Mouse (Mus musculus): Measurements from ENCODE around the gene Hrc. TPM values are rescaled to one million over a fixed set of nuclear protein-coding genes. Genes with fewer than 3 reads are reported as not detected.

Gene Hrc
- polyA plus RNA-seq, 1 experiment = 6.9 TPM

- Histone ChIP-seq H3K27ac (ENCODE audit: insufficient read depth, low read length) (no peak overlapping the region), H3K4me1 (ENCODE audit: control insufficient read depth, insufficient read depth, low read length) (peaks cover 9% of the 10 kb centered on the region), H3K4me3 (ENCODE audit: low read depth, low read length) (no peak overlapping the region), H3K36me3 (ENCODE audit: control insufficient read depth, insufficient read depth, low read length, poor library complexity, severe bottlenecking) (no peaks in the 10 kb centered on the region), H3K9ac (ENCODE audit: low read depth, poor library complexity, severe bottlenecking) (no peak overlapping the region), H3K27me3 (ENCODE audit: control insufficient read depth, insufficient read depth, low read length, poor library complexity, severe bottlenecking) (no peaks in the 10 kb centered on the region), H3K9me3 (replicated peaks; ENCODE audit: control insufficient read depth, insufficient read depth, low read length, poor library complexity, severe bottlenecking) (no peaks in the 10 kb centered on the region)
- TF ChIP-seq EP300 (IDR thresholded peaks at IDR 0.05; ENCODE audit: insufficient read depth, low read depth, low read length) (no peak), POLR2A (IDR thresholded peaks at IDR 0.05; ENCODE audit: insufficient read depth, low read length) (no peak), CTCF (IDR thresholded peaks at IDR 0.05; ENCODE audit: low read depth, low read length) (no peak)
Observed at GRCm38 (mm10) chr7:45336319-45336718, 1.2 kb downstream of the Hrc start.

- Histone ChIP-seq H3K4me1 (ENCODE audit: control insufficient read depth, insufficient read depth, low read length) (peaks cover 9% of the 10 kb centered on the region), H3K9me3 (replicated peaks; ENCODE audit: control insufficient read depth, insufficient read depth, low read length, poor library complexity, severe bottlenecking) (no peaks in the 10 kb centered on the region), H3K27me3 (ENCODE audit: control insufficient read depth, insufficient read depth, low read length, poor library complexity, severe bottlenecking) (no peaks in the 10 kb centered on the region), H3K4me3 (ENCODE audit: low read depth, low read length) (no peak overlapping the region), H3K9ac (ENCODE audit: low read depth, poor library complexity, severe bottlenecking) (no peak overlapping the region), H3K27ac (ENCODE audit: insufficient read depth, low read length) (no peak overlapping the region), H3K36me3 (ENCODE audit: control insufficient read depth, insufficient read depth, low read length, poor library complexity, severe bottlenecking) (no peaks in the 10 kb centered on the region)
- no peak for TF ChIP-seq CTCF (IDR thresholded peaks at IDR 0.05; ENCODE audit: low read depth, low read length)
- TF ChIP-seq POLR2A (IDR thresholded peaks at IDR 0.05; ENCODE audit: insufficient read depth, low read length) = no peak
- TF ChIP-seq EP300 (IDR thresholded peaks at IDR 0.05; ENCODE audit: insufficient read depth, low read depth, low read length) = no peak
Observed at GRCm38 (mm10) chr7:45337469-45337868, 2.4 kb downstream of the Hrc start.

- Histone ChIP-seq H3K27ac (ENCODE audit: insufficient read depth, low read length) (no peak overlapping the region), H3K9ac (ENCODE audit: low read depth, poor library complexity, severe bottlenecking) (peak overlapping the region; percentile 21), H3K9me3 (replicated peaks; ENCODE audit: control insufficient read depth, insufficient read depth, low read length, poor library complexity, severe bottlenecking) (no peaks in the 10 kb centered on the region), H3K4me1 (ENCODE audit: control insufficient read depth, insufficient read depth, low read length) (peaks cover 9% of the 10 kb centered on the region), H3K36me3 (ENCODE audit: control insufficient read depth, insufficient read depth, low read length, poor library complexity, severe bottlenecking) (no peaks in the 10 kb centered on the region), H3K27me3 (ENCODE audit: control insufficient read depth, insufficient read depth, low read length, poor library complexity, severe bottlenecking) (no peaks in the 10 kb centered on the region), H3K4me3 (ENCODE audit: low read depth, low read length) (peak overlapping the region; percentile 59)
- TF ChIP-seq EP300 (IDR thresholded peaks at IDR 0.05; ENCODE audit: insufficient read depth, low read depth, low read length) = no peak
- no peak for TF ChIP-seq POLR2A (IDR thresholded peaks at IDR 0.05; ENCODE audit: insufficient read depth, low read length)
- TF ChIP-seq CTCF (IDR thresholded peaks at IDR 0.05; ENCODE audit: low read depth, low read length) = no peak
Observed at GRCm38 (mm10) chr7:45338161-45338911, 3.2 kb downstream of the Hrc start.

- H3K4me3 ChIP-seq (ENCODE audit: low read depth, low read length) = peak overlapping the region; percentile 59
- no peaks in the 10 kb centered on the region for H3K36me3 ChIP-seq (ENCODE audit: control insufficient read depth, insufficient read depth, low read length, poor library complexity, severe bottlenecking)
- peak overlapping the region; percentile 21 for H3K9ac ChIP-seq (ENCODE audit: low read depth, poor library complexity, severe bottlenecking)
- H3K4me1 ChIP-seq (ENCODE audit: control insufficient read depth, insufficient read depth, low read length) = peaks cover 9% of the 10 kb centered on the region
- H3K27me3 ChIP-seq (ENCODE audit: control insufficient read depth, insufficient read depth, low read length, poor library complexity, severe bottlenecking) = no peaks in the 10 kb centered on the region
- no peak overlapping the region for H3K27ac ChIP-seq (ENCODE audit: insufficient read depth, low read length)
- TF ChIP-seq POLR2A (IDR thresholded peaks at IDR 0.05; ENCODE audit: insufficient read depth, low read length) (peak; percentile 57), CTCF (IDR thresholded peaks at IDR 0.05; ENCODE audit: low read depth, low read length) (no peak)
- no peaks in the 10 kb centered on the region for H3K9me3 ChIP-seq (replicated peaks; ENCODE audit: control insufficient read depth, insufficient read depth, low read length, poor library complexity, severe bottlenecking)
Observed at GRCm38 (mm10) chr7:45339410-45340065, 4.4 kb downstream of the Hrc start.

- Histone ChIP-seq H3K4me1 (ENCODE audit: control insufficient read depth, insufficient read depth, low read length) (peaks cover 8% of the 10 kb centered on the region), H3K27me3 (ENCODE audit: control insufficient read depth, insufficient read depth, low read length, poor library complexity, severe bottlenecking) (no peaks in the 10 kb centered on the region), H3K27ac (ENCODE audit: insufficient read depth, low read length) (no peak overlapping the region), H3K9ac (ENCODE audit: low read depth, poor library complexity, severe bottlenecking) (peak overlapping the region; percentile 21), H3K4me3 (ENCODE audit: low read depth, low read length) (peak overlapping the region; percentile 59), H3K36me3 (ENCODE audit: control insufficient read depth, insufficient read depth, low read length, poor library complexity, severe bottlenecking) (no peaks in the 10 kb centered on the region), H3K9me3 (replicated peaks; ENCODE audit: control insufficient read depth, insufficient read depth, low read length, poor library complexity, severe bottlenecking) (no peaks in the 10 kb centered on the region)
- no peak for TF ChIP-seq CTCF (IDR thresholded peaks at IDR 0.05; ENCODE audit: low read depth, low read length)
Observed at GRCm38 (mm10) chr7:45340066-45340442, 5.0 kb downstream of the Hrc start.

- Histone ChIP-seq H3K9me3 (replicated peaks; ENCODE audit: control insufficient read depth, insufficient read depth, low read length, poor library complexity, severe bottlenecking) (no peaks in the 10 kb centered on the region), H3K4me3 (ENCODE audit: low read depth, low read length) (peak overlapping the region; percentile 59), H3K27ac (ENCODE audit: insufficient read depth, low read length) (peak overlapping the region; percentile 22; the same call in 1 of the 2 replicates), H3K27me3 (ENCODE audit: control insufficient read depth, insufficient read depth, low read length, poor library complexity, severe bottlenecking) (no peaks in the 10 kb centered on the region), H3K36me3 (ENCODE audit: control insufficient read depth, insufficient read depth, low read length, poor library complexity, severe bottlenecking) (no peaks in the 10 kb centered on the region), H3K4me1 (ENCODE audit: control insufficient read depth, insufficient read depth, low read length) (peaks cover 4% of the 10 kb centered on the region), H3K9ac (ENCODE audit: low read depth, poor library complexity, severe bottlenecking) (peak overlapping the region; percentile 21)
- TF ChIP-seq POLR2A (IDR thresholded peaks at IDR 0.05; ENCODE audit: insufficient read depth, low read length) (no peak), CTCF (IDR thresholded peaks at IDR 0.05; ENCODE audit: low read depth, low read length) (no peak), EP300 (IDR thresholded peaks at IDR 0.05; ENCODE audit: insufficient read depth, low read depth, low read length) (no peak)
Observed at GRCm38 (mm10) chr7:45340669-45341068, 5.6 kb downstream of the Hrc start.

All from ES-Bruce4 (cell line).